Mouse (Mus musculus) thymus, postnatal 14 days (tissue): ENCODE results near the gene Ces4a.
A peak's percentile ranks its signal among the peaks of the same experiment; 100 is the strongest.
"Not testable (repeated sequence)": the region's sequence is repeated elsewhere in the genome, so short reads cannot be mapped to it uniquely, and the experiment has no call there.

Experiments
- DNase-seq: peaks from one replicate; pipeline ENCODE4 v3.0.0; 2021

The Ces4a gene

DNA sequence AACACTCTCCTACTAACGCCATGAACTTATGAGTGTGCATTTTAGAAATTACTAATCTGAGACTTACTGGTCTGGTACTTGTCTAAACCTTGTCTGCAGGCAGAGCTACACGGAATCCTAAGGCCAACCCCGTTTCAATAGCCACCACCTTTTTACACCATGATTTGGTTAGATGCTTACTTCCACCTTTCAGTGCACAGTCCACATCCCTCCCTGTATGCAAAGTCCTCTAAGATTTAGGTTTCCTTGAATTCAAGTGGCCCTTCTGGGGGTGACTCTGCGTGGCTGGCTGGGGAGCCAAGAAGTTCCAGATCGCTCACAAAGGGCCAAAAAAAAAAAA lies 38.4 kb downstream of the Ces4a start:
- DNase-seq, result no peak

DNA sequence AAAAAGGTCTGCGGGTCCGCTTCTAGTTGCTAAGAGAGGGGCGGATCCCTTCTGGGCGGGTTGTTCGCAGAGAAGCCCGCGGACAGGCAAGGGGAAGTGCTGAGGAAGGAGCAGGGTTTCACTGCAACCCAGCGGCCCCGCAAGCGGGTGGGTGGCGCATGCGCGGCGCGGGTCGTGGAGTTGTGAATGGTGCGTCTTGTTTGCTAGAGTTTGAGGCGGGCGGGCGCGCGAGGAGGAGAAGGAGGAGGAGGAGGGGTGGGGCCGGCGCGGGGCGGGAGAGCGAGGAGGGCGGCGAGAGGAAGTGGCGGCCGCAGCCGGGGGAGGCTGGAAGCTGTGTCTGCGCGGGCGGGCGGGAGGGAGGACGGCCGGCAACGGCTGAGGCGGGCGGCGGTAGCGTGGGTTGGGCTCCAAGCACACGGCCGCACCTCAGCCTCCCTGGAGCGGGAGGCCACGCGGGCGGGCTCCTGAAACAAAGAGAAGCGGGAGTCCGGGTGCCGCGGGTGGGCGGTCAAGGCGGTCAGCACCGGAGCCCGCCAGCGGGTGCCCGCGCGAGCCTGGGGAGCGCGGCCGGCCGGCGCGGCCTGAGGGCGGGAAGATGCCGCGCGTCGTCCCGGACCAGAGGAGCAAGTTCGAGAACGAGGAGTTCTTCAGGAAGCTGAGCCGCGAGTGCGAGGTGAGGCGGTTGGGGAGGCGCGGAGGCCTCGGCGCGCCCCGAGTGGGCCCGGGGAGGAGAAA lies 38.9 kb downstream of the Ces4a start, which contains the start of gene Cbfb:
Gene Cbfb, plus strand, starts transcription at position 294 of the 735 bp plus-strand sequence.
- peak; percentile 99 for DNase-seq

DNA sequence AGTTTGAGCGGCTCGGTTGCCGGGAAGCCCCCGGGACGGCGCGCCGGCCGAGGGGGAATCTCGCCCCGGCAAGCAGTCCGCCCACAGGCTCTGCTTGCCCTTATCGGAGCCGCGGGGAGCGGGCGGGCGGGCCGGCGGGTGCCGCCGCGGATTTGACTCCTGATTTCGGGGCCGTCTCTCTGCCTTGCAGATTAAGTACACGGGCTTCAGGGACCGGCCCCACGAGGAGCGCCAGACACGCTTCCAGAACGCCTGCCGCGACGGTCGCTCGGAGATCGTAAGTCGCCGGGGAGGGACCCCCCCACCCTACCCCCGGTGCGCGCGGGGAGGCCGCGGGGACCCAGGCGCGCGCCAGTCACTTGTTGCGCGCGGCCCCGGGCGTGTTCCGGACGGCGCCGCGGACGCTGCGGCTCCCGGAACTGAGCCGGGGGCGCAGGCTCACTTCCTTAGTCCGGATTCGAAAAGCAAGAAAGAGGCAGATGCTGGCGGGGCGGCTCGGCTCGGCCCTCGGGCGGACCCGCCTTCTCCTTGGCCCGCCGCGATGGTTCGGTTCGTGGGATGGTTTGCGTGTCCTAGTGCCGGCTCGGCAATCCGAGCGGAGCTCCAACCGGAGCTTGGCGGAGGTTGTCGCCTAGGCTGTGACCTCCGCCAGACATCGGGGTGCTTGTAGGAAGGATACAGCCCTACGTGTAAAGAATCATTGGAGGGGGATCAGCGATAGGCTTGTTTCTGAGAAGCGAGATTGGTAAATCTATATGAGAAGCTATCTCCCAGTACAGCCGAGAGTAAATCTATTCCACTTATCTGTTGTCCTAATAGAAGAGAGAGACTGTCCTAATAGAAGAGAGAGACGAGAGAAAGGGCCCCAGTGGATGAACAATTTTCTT lies 39.8 kb downstream of the Ces4a start:
- DNase-seq, result peak; percentile 80

- DNase-seq, result no peak
Measured at GRCm38 (mm10) chr8:105172003-105172362, 40.4 kb downstream of the Ces4a start.

DNA sequence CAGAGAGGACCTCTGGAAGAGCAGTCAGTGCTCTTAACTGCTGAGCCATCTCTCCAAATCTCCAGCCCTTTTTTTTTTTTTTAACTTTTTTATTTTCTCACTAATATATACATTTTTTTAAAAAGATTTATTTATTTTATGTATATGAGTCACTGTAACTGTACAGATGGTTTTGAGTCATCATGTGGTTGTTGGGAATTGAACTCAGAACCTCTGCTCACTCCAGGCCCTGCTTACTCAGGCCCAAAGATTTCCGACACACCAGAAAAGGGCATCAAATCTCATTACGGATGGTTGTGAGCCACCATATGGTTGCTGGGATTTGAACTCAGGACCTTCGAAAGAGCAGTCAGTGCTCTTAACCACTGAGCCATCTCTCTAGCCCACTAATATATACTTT lies 43.7 kb downstream of the Ces4a start:
- DNase-seq, result not testable (repeated sequence)

GRCm38 (mm10) chr8:105178211-105178800 lies 46.7 kb downstream of the Ces4a start:
- DNase-seq, result no peak

DNA sequence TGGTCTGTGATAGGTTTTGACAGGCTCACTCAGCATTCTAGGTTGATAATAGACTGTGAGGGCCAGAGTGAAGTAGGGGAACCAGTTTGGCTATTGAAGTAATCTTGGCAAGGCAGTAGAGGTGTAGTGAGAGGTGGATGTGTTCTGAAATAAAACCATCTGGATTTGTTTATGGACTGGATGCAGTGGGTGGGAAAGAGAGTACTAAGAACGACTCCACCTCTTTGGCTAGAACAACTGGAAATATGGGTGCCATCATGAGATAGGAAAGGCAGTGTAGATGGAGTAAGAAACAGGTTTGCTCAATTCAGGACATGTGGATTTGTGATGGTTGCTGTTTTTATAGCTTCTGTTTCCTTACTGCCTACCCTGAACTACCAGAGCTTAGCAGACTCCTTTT lies 50.6 kb downstream of the Ces4a start:
- DNase-seq, result no peak

DNA sequence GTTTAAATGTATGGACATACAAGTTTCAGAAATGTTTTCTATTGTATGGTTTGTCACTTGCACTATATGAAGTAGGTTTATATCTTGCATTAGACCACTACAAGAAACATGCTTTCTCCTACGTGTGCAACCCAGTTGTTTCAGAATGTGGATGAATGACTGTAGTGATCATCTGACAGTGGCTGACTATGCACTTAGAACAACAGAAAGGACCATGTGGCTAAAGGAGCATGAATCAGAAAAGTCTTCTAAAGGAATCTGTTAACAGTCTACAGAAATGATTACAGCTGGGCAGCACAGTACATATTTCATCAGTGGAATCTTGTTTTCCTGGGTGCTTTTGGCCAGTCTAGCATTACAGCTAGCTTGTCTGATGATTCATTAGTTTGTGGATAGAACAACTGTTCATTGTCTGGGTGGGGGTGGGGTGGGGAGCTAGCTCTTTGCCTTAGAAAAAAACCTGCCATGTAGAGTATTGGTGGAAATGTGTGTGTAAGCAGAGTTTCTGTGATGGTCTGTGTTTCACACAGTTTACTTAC lies 54.9 kb downstream of the Ces4a start:
- DNase-seq, result no peak

- no peak for DNase-seq
Measured at GRCm38 (mm10) chr8:105192182-105192581, 60.6 kb downstream of the Ces4a start.
